Mouse (Mus musculus): ENCODE data around the gene Dscam.

DNA sequence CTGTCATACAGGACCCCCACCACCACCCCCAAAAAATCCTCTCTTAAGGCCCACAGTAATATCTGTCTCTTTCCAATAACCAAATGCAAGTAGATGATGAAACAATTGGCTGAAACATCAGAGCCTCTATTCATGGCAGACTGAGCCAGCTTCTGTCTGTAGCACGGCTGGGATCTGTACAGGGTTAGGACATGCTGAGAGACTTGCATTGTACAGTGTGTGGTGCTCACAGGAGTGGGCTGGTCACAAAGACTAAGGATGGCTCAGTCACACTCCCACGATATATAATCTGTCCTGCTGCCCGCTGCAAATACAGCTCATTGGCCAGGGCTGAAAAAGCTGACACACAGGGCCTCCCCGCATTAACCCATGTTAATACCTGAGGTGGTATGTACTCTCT is 474.7 kb downstream of the Dscam start:
- TF ChIP-seq POLR2A (IDR thresholded peaks at IDR 0.05; ENCODE audit: borderline replicate concordance, control insufficient read depth, low read depth, low read length) (no peak), CTCF (IDR thresholded peaks at IDR 0.05; ENCODE audit: control insufficient read depth, insufficient read depth, low read length) (no peak)
